Mouse (Mus musculus): ENCODE measurements around the gene Fam47e.
A peak's percentile ranks its signal among the peaks of the same experiment; 100 is the strongest.

Fam47e gene

DNA sequence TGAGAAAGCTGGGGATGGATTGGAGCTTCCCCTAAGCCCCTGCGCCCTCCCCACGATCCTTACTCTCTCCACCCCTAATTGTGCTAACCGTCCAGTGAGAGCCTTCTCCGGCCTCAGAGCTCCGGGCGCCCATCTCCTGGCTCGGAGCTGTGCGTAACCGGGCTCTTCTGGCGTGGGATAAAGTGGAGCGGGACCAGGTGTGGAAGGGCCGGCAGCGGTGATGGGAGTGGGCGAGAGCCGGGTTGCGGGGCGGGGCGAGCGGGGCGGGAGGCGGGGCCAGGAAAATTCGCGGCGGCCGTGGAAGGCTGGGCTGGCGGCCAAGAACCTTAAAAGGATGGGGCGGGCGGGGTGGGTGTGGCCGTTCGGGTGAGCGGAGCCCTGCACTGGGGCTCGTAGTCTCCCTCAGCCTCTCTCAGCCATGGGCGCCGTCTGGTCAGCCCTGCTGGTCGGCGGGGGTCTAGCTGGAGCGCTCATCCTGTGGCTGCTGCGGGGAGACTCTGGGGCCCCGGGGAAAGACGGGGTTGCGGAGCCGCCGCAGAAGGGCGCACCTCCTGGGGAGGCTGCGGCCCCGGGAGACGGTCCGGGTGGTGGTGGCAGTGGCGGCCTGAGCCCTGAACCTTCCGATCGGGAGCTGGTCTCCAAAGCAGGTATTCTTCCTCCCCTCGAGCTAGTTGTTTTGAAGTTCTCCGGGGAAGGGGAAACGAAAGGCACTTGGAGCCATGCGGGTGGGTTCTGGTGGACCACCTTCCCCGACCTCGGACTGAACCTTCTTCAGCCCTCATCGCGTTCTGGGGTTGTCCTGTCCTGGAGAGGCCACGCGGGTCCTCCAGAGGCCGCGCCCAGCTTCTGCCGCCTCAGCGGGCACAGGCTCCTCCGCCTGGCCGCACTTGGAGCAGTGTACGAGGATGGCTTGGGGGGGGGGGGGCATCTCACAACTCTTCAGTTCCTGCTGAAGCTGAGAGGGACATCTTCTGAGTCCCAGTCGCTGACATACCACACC is 48.1 kb downstream of the Fam47e start, which contains the start of gene Stbd1:
TSS of gene Stbd1 (plus strand) at position 351 of the 1,000 bp plus-strand sequence.
- DNase-seq (ENCODE audit: low spot score) = peak; percentile 11

- no peak for DNase-seq (ENCODE audit: low spot score)
These were observed 49.8 kb downstream of the Fam47e start for GRCm38 (mm10) chr5:92604452-92605247.

DNA sequence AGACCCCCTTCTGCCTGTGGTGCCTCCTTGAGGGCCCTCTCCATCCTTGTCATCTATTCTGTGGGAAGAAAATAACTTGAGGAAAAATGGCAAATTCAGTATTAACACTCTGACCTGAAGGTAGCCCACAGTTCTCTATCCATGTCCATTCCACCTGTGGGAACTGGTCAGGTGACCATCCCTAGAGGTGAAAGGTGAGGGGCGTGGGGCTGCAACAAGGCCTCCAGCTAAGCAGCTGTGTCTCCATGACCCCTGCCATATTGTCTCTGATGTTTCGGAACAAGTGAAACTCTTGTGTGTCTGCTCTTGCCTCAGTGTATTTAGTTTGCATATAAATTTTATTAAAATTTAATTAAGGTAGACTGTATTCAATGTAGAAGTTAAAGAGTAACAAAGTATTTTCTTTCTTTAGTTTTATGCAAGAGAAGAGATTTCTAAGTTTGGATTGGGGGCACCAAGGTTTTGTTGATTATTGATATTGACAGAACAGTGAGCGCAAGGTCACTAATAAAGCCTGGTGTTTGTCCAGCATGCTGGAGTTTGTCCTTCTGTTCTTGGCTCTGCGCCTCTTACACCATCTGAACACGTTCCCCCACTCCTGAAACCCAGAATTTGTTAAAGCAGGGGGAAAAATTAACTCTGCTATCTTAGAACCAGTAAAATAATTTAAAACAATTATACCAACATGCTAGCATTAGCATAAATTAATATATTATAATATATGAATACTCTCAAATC is 52.8 kb downstream of the Fam47e start:
- no peak for DNase-seq (ENCODE audit: low spot score)

- DNase-seq (ENCODE audit: low spot score) = no peak
These were observed 57.9 kb downstream of the Fam47e start for GRCm38 (mm10) chr5:92612756-92613155.

DNA sequence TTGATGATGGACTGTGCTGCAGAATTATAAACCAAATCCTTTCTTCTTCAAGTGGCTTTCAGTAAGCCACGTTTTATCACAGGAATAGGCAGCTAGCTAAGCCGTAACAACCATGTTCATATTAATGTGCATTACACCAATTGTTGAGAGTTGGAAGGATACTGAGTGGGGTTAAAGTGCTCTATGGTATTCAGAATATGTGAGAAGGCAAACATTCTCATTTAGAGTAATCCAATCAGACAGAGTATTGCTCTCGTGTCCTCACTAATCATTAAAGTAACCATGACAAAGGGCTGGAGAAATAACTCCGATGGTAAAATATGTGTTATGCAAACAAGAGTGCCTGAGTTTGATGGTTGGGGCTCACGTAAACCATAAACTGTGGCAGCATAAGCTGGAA is 67.0 kb downstream of the Fam47e start:
- DNase-seq (ENCODE audit: low spot score) = no peak

DNA sequence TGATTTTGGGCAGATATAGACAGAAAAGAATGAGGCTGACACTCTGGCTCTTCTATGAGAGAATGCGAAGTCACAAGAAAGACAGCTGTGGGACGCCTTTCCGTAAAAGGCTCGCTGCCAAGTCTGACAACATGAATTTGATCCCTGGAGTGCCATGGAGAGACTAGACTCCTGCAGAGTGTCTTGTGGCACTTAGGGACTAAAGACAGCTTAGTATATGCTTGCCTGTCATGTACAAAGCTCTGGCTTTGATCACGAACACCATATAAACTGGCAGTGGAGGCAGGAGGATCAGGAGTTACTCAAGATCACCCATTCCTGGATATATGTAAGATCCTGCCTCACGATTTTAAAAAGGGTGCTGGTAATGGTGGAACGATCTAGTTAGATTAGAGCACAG is 73.0 kb downstream of the Fam47e start:
- DNase-seq (ENCODE audit: low spot score) = no peak

GRCm38 (mm10) chr5:92633526-92633925 is 78.7 kb downstream of the Fam47e start:
- DNase-seq (ENCODE audit: low spot score) = no peak

- DNase-seq (ENCODE audit: low spot score) = no peak
These were observed 80.0 kb downstream of the Fam47e start for GRCm38 (mm10) chr5:92634916-92635315.

DNA sequence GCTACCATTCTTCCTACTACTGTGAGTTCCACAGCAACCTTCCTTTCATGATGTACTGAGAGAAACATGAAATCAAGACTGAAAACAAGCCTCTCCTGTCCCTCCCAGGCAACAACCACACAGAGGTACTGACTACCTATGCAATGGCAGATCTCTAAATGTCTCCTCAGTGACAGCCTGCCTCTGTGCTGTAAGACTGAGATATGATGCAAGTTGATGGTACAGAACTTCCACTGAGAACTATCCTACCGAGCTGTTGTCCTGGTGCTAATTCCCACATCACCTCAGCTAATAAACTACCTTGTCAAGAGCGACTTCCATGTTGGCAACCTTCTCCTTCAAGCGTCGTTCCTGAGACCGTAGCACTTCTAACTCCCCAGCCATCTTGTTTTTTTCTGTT is 81.0 kb downstream of the Fam47e start:
- no peak for DNase-seq (ENCODE audit: low spot score)

DNA sequence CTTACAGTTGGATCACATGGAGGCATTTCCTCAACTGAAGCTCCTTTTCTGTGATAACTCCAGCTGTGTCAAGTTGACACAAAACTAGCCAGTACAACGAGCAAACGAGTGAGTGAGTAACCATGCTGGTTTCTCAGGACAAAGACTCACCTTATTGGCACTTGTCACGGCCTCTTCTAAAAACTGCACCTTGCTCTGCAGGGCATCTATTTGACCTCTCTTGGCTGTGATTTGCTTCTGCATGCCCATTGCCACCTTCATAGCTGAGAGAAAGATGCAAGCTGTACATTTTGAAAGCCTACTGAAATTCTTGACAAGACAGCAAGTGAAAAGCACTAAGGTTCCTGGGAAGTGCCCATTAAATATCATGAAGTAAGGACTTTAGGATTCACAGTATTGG is 86.0 kb downstream of the Fam47e start:
- DNase-seq (ENCODE audit: low spot score) = no peak
